Mouse (Mus musculus) right cerebral cortex, adult 18-20 months (tissue): ENCODE measurements around the gene Apba3.

Experiments used
- DNase-seq: peaks from one replicate; pipeline ENCODE4 v3.0.0; 2022; ENCODE audit warnings: mixed read lengths

The Apba3 gene

DNA sequence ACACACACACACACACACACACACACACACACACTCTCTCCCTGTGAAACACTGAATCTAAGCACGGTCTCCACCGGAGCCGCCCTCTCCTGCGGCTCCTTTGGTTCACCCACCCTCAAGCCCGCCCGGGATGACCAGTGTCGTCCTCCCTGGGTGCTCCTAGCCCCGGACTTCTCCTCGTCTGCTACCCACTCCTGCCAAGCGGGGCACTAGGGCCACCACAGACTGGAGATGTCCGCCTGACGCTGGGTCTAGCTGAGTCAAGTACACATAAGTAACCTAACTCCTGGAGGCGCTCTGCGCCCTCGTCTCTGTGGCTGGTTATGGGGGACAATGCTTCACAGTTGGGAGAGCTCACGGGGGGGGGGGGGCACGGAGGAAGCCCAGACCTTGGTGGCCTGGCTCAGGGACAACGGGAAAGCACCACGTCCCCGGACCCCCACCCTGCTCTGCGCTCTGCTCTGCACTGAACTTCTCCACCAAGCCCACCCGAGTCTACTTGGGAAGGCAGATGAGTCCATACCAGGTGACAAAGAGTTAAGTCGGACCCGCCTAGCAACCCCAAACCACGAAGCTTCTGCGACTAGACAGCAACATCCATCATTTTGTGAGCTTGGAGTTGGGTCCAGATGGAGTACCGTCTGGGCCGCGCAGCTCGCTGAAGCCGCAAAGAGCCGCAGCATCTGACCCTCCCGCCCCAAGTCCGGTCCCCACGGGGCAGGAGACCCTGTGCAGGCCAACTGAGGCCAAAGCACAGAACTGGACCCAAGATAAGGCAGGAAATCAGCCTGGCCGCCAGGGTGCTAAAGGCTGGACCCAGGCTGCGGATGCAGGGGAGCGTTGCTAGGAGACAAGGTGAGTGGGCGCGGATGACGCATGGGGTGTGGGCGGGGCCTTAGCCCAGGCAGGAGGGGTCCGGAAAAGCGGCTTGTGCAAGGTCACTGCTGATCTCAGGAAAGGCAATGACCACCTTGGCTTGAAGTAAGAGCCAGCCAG lies 14.0 kb upstream of the Apba3 start, which contains the start of gene Matk:
Gene Matk, plus strand, starts transcription at position 512 of the 996 bp plus-strand sequence.
- peak; percentile 94 for DNase-seq

DNA sequence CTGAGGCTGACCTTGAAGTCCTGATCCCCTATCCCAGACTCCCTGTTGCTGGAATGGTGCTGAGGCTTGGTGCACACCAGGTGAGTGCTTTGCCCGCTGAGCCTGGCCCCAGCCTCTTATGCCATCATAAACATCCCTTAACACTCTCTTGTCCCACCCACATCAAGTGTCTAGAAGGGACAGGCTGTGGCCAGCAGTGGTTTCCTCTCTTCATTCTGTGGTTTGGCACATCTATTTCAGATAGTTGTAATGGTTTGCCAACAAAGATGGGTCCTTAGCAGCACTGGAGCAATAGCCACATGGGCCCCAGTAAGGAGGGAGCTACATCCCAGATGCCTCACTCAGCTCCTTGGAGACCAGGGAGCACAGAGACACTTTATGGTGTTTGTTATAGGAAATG lies 11.9 kb upstream of the Apba3 start:
- DNase-seq: no peak

GRCm38 (mm10) chr10:81257158-81258039 lies 9.4 kb upstream of the Apba3 start:
- peak; percentile 70 for DNase-seq

DNA sequence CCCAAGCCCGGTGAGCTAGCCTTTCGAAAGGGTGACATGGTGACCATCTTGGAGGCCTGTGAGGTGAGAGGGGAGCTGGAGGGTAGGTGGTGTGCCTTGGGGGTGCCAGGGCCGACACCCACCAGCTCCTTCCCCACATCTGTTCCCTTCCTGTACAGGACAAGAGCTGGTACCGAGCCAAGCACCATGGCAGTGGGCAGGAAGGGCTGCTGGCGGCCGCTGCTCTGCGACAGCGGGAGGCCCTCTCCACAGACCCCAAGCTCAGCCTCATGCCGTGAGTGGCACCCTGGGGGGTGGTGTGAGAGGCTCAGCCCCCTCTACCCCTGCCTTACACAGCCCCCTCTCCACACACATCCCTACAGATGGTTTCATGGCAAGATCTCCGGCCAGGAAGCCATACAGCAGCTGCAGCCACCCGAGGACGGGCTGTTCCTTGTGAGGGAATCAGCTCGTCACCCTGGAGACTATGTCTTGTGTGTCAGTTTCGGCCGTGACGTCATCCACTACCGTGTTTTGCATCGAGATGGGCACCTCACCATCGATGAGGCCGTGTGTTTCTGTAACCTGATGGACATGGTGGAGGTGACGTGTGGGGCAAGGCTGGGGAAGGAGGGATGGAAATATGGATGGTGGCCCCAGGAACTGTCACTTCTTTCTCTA lies 7.4 kb upstream of the Apba3 start:
- peak; percentile 44 for DNase-seq

DNA sequence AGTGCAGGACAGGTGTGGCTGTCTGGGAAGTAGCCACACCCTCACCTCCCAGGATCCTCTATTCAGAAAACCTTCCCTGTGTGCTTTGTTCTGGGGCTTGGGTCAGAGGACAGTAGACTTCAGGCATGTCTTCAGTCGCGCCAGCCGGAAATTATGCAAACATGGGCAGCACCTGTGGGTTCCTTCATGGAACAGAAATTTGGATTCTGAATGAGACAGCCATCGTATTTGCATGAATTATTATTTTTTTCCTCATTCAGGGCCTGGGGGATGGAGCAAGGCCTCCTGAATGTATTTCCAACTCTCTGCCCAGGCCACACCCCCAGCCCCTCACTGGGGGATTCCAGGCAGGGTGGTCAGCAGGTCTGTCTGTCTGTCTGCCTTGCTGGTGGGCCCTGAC lies 5.7 kb upstream of the Apba3 start:
- DNase-seq: no peak

GRCm38 (mm10) chr10:81265540-81265939 lies 1.2 kb upstream of the Apba3 start:
- DNase-seq: no peak

GRCm38 (mm10) chr10:81268056-81268455 lies 1.3 kb downstream of the Apba3 start:
- peak; percentile 91 for DNase-seq

DNA sequence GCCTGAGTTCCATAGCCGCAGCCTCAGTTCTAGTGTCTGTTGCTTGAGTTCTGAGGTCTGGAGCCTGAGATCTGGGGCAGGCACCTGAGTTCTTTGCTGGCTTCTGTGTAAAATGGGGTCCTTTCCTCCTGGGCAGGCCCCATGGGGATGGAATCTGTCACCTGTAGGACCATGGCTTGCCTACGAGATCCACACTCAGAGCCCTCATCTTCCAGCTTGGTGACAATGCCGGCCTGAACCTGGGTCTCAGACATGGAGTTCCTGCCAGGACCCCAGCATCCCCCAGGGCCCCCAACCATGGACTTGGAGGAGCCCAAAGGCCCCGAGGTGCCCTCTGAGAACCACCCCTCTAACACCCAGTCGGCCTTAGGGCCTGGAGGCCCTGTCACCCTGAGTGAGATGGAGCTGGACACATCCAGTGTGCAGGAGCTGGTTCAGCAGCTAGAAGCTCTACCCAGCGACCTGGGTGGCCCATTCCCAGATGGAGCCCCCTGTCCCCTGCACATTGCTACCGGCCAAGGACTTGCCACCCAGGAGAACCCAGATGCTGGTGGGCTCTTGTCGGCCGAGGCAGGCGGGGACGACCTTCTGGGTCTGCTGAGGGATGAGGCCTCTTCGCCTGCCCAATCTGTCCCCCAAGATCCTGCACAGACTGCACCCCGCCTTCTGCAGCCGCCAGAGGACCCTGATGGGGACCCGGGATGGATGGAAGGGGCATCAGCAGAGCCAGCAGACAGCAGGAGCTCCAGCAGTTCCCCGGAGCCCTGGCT lies 2.1 kb downstream of the Apba3 start:
- no peak for DNase-seq

- DNase-seq: no peak
Observed at GRCm38 (mm10) chr10:81272356-81272755, 5.6 kb downstream of the Apba3 start.

- no peak for DNase-seq
Observed at GRCm38 (mm10) chr10:81273842-81274241, 7.1 kb downstream of the Apba3 start.

DNA sequence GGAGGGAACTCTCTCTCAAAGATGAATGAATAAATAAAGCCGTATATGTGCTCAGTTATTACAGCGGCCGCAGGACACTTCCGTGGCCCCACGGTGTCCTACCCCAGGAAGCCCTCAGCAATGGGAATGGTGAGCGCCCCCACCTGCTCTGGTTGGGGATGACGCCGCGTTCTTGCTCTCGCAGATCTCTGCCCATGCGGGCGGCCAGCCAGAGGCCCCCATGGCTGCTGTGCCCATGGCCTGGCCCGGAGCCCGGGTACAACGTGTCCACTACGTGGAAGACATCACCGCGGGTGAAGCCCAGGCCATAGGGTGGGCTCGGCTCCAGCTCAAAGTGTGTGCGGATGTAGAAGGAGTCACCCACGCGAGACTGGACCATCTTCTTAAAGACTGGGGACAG lies 10.9 kb downstream of the Apba3 start:
- DNase-seq: no peak

- no peak for DNase-seq
Observed at GRCm38 (mm10) chr10:81279496-81279895, 12.7 kb downstream of the Apba3 start.

DNA sequence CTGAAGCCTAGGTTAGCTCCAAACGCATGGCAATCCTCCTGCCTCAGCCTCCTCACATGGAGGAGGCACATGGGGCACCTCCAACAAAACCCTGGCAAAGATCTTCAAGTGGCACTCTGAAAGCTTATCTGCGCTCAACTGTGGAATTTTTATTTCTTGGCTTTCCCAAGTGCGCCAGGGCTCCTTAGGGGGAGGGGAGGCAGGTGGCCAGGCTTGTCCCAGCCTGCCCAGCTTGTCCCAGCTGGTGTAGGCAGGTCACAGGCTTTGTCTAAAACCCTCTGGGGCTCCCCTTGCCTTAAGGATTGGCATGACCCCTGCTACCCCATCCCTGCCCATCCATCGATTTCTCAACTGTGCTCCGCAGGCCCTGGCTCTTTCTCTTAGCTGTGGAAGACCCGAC lies 17.4 kb downstream of the Apba3 start:
- no peak for DNase-seq

DNA sequence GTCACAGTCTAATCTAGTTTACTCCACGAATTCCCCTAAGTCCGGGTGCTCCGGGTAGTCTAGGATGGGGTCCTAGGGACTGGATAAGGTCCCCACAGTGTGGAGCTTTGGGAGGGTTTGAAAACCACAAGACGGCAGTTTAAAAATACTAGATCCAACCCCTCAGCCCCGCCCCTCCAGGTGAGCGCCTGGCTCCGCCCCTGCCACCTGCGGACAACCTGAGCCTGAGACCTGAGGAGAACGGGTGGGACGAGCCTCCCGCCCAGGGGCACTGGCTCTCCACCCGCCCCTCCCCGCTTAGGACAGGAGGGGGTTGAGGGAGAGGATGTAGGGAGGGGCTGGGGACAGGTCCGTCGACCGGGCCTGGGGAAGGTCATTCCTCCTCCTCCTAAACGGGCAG lies 18.0 kb downstream of the Apba3 start:
- no peak for DNase-seq

- peak; percentile 84 for DNase-seq
Observed at GRCm38 (mm10) chr10:81285694-81286450, 19.1 kb downstream of the Apba3 start.

GRCm38 (mm10) chr10:81286586-81286985 lies 19.8 kb downstream of the Apba3 start:
- no peak for DNase-seq

DNA sequence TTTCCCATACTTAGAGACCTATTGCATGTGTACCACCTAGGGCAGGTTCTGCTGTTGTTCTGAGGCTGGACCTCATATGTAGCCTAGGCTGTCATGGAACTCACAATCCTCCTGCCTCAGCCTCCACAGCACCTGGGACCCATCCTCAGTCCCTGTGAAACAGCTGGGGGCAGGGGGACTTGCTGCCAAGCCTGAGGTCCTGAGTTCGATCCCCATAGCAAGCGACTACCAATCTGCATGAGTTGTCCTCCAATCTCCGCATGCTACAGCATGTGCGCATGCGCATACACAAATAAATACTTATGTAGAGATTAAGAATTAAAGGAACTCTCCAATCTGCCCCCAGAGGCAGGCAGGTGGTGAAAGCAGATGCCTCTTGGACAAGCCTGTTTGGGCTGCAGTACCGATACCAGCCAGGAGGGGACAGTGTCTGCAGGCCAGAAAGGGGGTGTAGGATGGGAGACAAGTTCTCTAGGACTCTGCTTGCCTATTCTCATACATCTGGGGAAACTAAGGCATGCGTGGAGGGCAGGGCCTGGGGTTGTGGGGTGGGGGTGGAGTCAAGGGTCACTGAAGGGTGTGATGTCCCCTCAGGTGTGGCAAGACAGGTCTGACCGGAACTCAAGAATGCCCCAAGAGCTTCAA lies 20.9 kb downstream of the Apba3 start:
- no peak for DNase-seq

DNA sequence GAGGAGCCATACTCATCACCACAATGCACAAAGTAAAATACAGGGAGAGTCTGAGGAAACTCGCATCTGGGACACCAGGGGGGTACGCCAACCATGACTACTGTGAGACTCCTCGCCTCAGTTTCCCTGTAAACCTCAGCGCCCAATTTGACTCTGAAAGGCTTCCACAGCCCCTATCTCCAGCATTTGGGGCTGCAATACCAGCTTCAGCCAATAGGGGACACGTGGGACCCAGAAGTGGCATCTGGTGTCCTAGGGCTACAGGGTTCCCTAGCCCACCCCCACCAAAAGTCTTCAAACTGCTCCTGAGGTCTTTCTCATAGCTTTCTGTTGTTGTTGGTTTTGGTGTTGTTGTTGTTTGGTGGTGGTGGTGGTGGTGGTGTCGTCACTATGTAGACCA lies 21.8 kb downstream of the Apba3 start:
- DNase-seq: no peak

DNA sequence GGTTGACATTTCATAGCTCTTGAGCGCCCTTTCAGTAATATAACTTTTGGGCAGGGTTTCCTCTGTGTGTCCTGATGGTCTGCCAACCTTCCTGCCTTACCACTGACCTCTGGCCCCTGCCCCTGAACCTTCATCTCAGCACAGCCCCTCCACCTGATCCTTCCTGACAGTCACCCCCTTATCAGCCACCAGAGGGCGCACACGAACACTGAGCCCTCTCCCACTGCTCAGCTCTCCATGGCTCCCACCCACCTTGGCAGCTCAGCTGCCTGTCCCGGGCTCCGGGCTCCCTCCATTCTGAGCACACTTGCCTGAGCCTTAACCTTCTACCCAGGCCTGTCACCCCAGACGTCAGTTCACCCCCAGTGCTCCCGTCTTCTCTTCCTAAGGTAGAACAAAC lies 22.5 kb downstream of the Apba3 start:
- peak; percentile 57 for DNase-seq

- no peak for DNase-seq
Observed at GRCm38 (mm10) chr10:81289811-81290210, 23.1 kb downstream of the Apba3 start.
